Mouse (Mus musculus): ENCODE data around the gene Camk1g. TPM values are rescaled to one million over a fixed set of nuclear protein-coding genes. Genes with fewer than 3 reads are reported as not detected.

Camk1g gene
- polyA plus RNA-seq, 1 experiment from 2014 or later = 9.4 TPM

DNA sequence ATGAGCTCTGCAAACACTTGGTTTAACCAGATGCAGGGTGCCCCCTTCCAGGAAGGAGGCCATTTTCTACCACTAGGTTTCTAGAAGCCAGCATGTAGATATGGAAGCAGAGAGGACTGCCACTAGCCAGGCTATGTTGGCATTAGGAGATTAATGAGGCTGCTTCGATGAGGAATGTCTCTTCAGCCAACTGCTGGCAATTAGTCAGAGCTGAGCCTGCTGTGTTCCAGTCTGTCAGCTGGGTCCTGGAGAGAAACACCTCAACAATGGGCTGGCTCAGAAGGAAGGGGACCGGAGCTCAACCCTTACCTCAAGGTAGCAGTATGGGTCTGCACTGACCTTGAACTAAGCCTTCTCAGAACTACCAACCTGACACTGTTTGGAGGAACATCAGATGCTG is 17.1 kb upstream of the Camk1g start:
- H3K4me2 ChIP-seq (ENCODE audit: low read length) = no peak overlapping the region
- no peaks in the 10 kb centered on the region; the same call in 1 of the 2 replicates for H3K27me3 ChIP-seq (ENCODE audit: control insufficient read depth, insufficient read depth, low read length)
- 44% methylated on average over 2 of the region's 2 CpGs for WGBS
- H3K9ac ChIP-seq (ENCODE audit: low read length) = no peak overlapping the region
- no peak for ATAC-seq (ENCODE audit: insufficient number of reproducible peaks, insufficient read depth, low FRiP score, low read depth)
- no peaks in the 10 kb centered on the region for H3K9me3 ChIP-seq (ENCODE audit: control insufficient read depth, low read length)
- peaks cover 36 to 37% of the 10 kb centered on the region in 2 experiments for H3K4me1 ChIP-seq (ENCODE audit: control insufficient read depth in 2 of 2, insufficient read depth in 2 of 2, low read length in 2 of 2)
- H3K36me3 ChIP-seq (ENCODE audit: control insufficient read depth, insufficient read depth, low read length) = no peaks in the 10 kb centered on the region
- H3K4me3 ChIP-seq (ENCODE audit: control insufficient read depth in 1 of 2, insufficient read depth in 1 of 2, low read depth in 1 of 2, low read length in 2 of 2) = no peak overlapping the region
- no peak overlapping the region for H3K27ac ChIP-seq (replicated peaks in 1 of 2; ENCODE audit: control insufficient read depth in 1 of 2, insufficient read depth in 1 of 2, low read depth in 2 of 2, low read length in 2 of 2)

DNA sequence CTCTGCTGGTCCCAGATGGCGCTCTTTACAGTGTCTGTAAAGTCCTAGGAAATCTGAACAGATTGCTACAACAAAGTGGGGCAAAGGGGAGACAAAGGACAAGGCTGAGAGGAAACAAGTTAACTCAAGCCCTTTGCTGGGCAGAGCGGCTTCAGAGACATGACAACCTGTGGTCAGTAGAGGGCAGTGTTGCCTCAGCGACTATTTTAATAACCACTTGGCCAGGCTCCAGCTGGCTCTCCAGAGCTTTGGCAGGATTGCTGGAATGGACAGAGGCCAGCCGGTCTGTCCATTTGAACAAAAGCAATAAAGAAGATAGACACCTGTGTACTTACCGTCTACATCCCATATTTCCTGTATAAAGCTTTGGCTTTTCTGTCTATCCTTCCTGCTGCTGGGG is 16.0 kb upstream of the Camk1g start:
- peaks cover 43 to 47% of the 10 kb centered on the region in 2 experiments for H3K4me1 ChIP-seq (ENCODE audit: control insufficient read depth in 2 of 2, insufficient read depth in 2 of 2, low read length in 2 of 2)
- no peak overlapping the region for H3K4me3 ChIP-seq (ENCODE audit: control insufficient read depth in 1 of 2, insufficient read depth in 1 of 2, low read depth in 1 of 2, low read length in 2 of 2)
- H3K36me3 ChIP-seq (ENCODE audit: control insufficient read depth, insufficient read depth, low read length) = no peaks in the 10 kb centered on the region
- H3K4me2 ChIP-seq (ENCODE audit: low read length) = 0 out of 2 replicates have a peak overlapping the region, but pooled peaks have one; percentile 19
- H3K27me3 ChIP-seq (ENCODE audit: control insufficient read depth, insufficient read depth, low read length) = no peaks in the 10 kb centered on the region
- no peaks in the 10 kb centered on the region for H3K9me3 ChIP-seq (ENCODE audit: control insufficient read depth, low read length)
- no peak for ATAC-seq (ENCODE audit: insufficient number of reproducible peaks, insufficient read depth, low FRiP score, low read depth)
- H3K9ac ChIP-seq (ENCODE audit: low read length) = no peak overlapping the region
- WGBS = under 1% methylated on average over 5 of the region's 5 CpGs
- H3K27ac ChIP-seq (replicated peaks in 1 of 2; ENCODE audit: control insufficient read depth in 1 of 2, insufficient read depth in 1 of 2, low read depth in 2 of 2, low read length in 2 of 2) = no peak overlapping the region

DNA sequence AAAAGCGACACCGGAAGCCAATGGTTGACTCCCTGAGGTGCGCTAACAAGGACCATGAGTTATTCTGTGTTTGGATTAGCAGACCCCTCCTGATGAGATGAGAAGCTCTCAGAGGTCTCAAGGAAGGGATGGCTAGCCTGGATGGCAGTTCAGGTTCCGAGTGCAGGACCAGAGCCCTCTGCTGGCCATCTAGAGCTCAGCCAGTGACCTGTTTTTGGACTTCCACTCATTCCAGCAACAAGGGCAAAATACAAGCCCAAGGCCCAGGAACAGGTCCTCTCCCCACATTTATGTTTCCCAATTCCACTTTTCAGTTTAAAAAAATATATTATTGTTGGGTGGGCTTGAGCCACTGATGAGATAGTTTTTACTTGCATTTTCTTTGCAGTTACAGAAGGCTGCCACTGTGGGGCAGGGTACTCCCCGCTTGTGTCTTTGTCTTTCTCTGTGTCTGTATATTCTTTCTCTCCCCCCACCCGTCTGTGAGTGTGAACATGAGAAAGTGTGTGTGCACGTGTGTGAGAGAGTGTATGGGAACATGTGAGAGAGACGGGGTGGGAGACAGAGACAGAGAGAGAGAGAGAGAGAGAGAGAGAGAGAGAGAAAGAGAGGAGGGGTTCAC is 12.9 kb upstream of the Camk1g start:
- H3K27ac ChIP-seq (replicated peaks in 1 of 2; ENCODE audit: control insufficient read depth in 1 of 2, insufficient read depth in 1 of 2, low read depth in 2 of 2, low read length in 2 of 2) = peak overlapping the region; percentile 58 to 69
- H3K4me1 ChIP-seq (ENCODE audit: control insufficient read depth in 2 of 2, insufficient read depth in 2 of 2, low read length in 2 of 2) = peaks cover 19 to 21% of the 10 kb centered on the region in 2 experiments
- ATAC-seq (ENCODE audit: insufficient number of reproducible peaks, insufficient read depth, low FRiP score, low read depth) = peak; percentile 59; the same call in 1 of the 2 replicates
- H3K9me3 ChIP-seq (ENCODE audit: control insufficient read depth, low read length) = no peaks in the 10 kb centered on the region
- H3K36me3 ChIP-seq (ENCODE audit: control insufficient read depth, insufficient read depth, low read length) = no peaks in the 10 kb centered on the region
- no peaks in the 10 kb centered on the region for H3K27me3 ChIP-seq (ENCODE audit: control insufficient read depth, insufficient read depth, low read length)
- peak overlapping the region; percentile 32 to 46 for H3K4me3 ChIP-seq (ENCODE audit: control insufficient read depth in 1 of 2, insufficient read depth in 1 of 2, low read depth in 1 of 2, low read length in 2 of 2)
- peak overlapping the region; percentile 48 for H3K9ac ChIP-seq (ENCODE audit: low read length)
- WGBS = 3% methylated on average over 8 of the region's 8 CpGs
- peak overlapping the region; percentile 68 for H3K4me2 ChIP-seq (ENCODE audit: low read length)

DNA sequence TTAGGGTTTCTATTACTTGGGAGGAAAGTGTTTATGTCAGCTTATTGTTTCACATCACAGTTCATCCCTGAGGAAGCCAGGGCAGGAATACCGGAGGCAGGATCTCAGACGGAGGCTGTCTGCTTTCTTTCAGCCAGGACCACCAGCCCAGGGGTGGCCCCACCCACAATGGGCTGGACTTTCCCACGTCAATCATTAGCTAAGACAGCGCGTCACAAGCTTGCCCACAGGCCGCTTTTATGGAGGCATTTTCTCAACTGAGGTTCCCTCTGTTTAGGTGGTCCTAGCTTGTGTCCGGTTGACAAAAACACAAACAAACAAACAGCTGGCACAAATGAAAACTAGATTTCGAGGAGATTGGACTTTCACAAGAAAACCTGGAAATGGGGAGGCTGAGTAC is 12.3 kb upstream of the Camk1g start:
- H3K4me2 ChIP-seq (ENCODE audit: low read length) = peak overlapping the region; percentile 68
- peak overlapping the region; percentile 35 for H3K9ac ChIP-seq (ENCODE audit: low read length)
- peak; percentile 80 for ATAC-seq (ENCODE audit: insufficient number of reproducible peaks, insufficient read depth, low FRiP score, low read depth)

DNA sequence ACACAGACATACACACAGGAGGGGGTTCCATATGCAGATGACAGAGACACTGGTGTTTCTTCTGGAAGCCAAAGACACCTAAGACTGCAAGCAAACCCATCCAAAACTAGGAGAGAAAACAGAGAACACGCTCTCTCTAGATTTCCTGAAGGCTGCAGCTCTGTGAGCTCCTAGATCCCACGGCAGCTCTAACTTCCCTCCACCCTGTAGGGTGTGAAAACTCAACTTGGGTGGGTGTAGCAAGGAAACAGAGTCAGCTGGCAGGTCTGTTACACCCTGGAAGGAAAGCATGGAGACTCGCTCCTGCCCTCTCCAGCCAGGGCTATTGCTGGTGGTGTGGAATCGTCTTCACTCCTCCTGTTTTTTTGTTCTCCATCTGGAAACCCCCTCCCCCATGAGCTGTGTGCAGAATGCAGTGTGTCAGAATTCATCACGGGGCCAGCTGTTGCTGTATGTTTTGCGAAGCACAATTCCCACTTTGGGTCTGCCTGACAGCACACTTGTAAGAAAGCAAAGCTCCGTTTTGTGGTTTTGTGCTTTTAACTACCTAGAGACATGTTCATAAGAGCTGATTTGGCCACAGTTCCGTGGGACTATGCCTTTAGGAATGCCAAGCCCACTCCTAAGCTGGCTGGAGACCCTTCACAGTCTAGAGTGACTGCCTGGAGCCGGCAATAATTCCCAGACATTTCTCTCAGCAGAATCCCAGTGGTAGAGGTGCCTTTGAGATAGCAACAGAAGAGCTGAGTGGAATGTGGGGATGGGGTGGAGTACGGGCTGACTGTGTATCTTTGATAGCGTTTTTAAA is 11.7 kb upstream of the Camk1g start:
- Histone ChIP-seq H3K4me1 (ENCODE audit: control insufficient read depth in 2 of 2, insufficient read depth in 2 of 2, low read length in 2 of 2) (peaks cover 17 to 19% of the 10 kb centered on the region in 2 experiments), H3K27me3 (ENCODE audit: control insufficient read depth, insufficient read depth, low read length) (no peaks in the 10 kb centered on the region), H3K4me3 (ENCODE audit: control insufficient read depth in 1 of 2, insufficient read depth in 1 of 2, low read depth in 1 of 2, low read length in 2 of 2) (peak overlapping the region in 1 of 2 experiments; percentile 32; a peak in 2 of 4 replicates), H3K27ac (replicated peaks in 1 of 2; ENCODE audit: control insufficient read depth in 1 of 2, insufficient read depth in 1 of 2, low read depth in 2 of 2, low read length in 2 of 2) (peak overlapping the region; percentile 58 to 69), H3K9ac (ENCODE audit: low read length) (peak overlapping the region; percentile 35; the same call in 1 of the 2 replicates), H3K4me2 (ENCODE audit: low read length) (peak overlapping the region; percentile 68), H3K36me3 (ENCODE audit: control insufficient read depth, insufficient read depth, low read length) (no peaks in the 10 kb centered on the region), H3K9me3 (ENCODE audit: control insufficient read depth, low read length) (no peaks in the 10 kb centered on the region)
- 22% methylated on average over 11 of the region's 11 CpGs for WGBS
- ATAC-seq (ENCODE audit: insufficient number of reproducible peaks, insufficient read depth, low FRiP score, low read depth) = peak; percentile 16; the same call in 1 of the 2 replicates

More for the DNA sequence above, 12.3 kb upstream of the Camk1g start:
- Histone ChIP-seq H3K36me3 (ENCODE audit: control insufficient read depth, insufficient read depth, low read length) (no peaks in the 10 kb centered on the region), H3K27ac (replicated peaks in 1 of 2; ENCODE audit: control insufficient read depth in 1 of 2, insufficient read depth in 1 of 2, low read depth in 2 of 2, low read length in 2 of 2) (peak overlapping the region; percentile 58 to 69), H3K4me3 (ENCODE audit: control insufficient read depth in 1 of 2, insufficient read depth in 1 of 2, low read depth in 1 of 2, low read length in 2 of 2) (peak overlapping the region; percentile 32 to 46), H3K4me1 (ENCODE audit: control insufficient read depth in 2 of 2, insufficient read depth in 2 of 2, low read length in 2 of 2) (peaks cover 19 to 21% of the 10 kb centered on the region in 2 experiments), H3K9me3 (ENCODE audit: control insufficient read depth, low read length) (no peaks in the 10 kb centered on the region), H3K27me3 (ENCODE audit: control insufficient read depth, insufficient read depth, low read length) (no peaks in the 10 kb centered on the region)
- WGBS = 2% methylated on average over 8 of the region's 8 CpGs

DNA sequence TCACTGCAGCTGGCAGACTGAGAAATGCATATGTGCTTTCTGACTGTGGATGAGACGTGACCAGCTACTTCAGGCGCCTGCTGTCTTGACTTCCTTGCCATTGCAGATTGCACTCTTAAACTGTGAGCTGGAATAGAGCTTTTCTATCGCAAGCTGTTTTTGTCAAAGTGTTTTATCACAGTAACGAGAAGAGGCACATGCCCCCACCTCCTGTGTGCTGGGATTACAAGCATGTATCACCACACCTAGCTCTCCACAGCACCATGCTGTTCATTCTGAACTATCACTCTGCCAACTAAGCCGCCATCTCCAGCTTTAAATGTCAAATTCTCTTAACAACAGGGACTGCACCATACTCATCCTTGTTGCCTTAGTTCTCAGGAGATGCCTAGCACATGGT is 10.8 kb upstream of the Camk1g start:
- H3K4me3 ChIP-seq (ENCODE audit: control insufficient read depth in 1 of 2, insufficient read depth in 1 of 2, low read depth in 1 of 2, low read length in 2 of 2) = no peak overlapping the region
- H3K9ac ChIP-seq (ENCODE audit: low read length) = no peak overlapping the region
- H3K9me3 ChIP-seq (ENCODE audit: control insufficient read depth, low read length) = no peaks in the 10 kb centered on the region
- no peak overlapping the region for H3K27ac ChIP-seq (replicated peaks in 1 of 2; ENCODE audit: control insufficient read depth in 1 of 2, insufficient read depth in 1 of 2, low read depth in 2 of 2, low read length in 2 of 2)
- H3K4me2 ChIP-seq (ENCODE audit: low read length) = no peak overlapping the region
- H3K36me3 ChIP-seq (ENCODE audit: control insufficient read depth, insufficient read depth, low read length) = no peaks in the 10 kb centered on the region
- no peaks in the 10 kb centered on the region for H3K27me3 ChIP-seq (ENCODE audit: control insufficient read depth, insufficient read depth, low read length)
- WGBS = 84% methylated on average over 5 of the region's 5 CpGs
- ATAC-seq (ENCODE audit: insufficient number of reproducible peaks, insufficient read depth, low FRiP score, low read depth) = no peak
- H3K4me1 ChIP-seq (ENCODE audit: control insufficient read depth in 2 of 2, insufficient read depth in 2 of 2, low read length in 2 of 2) = peaks cover 16 to 22% of the 10 kb centered on the region in 2 experiments

DNA sequence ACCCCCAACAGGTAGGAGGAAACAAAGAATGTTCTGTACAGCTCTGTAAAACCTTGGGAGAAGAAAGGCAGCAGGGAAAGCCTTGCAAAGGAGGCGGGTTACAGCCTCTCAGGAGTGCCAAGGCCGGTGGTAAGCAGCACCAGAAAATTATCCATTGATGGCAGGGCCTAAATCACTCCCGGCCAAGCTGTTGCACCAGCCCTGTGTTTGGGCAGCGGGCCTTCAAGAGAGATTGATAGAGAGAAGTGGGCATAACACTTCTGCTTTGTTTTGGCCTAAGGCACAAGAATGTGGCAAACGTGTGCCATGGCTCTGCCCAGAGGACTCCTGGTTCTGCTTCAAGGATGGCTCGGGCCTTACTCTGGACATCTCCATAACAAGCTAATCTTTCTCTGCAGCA is 9.5 kb upstream of the Camk1g start:
- Histone ChIP-seq H3K4me2 (ENCODE audit: low read length) (no peak overlapping the region), H3K4me3 (ENCODE audit: control insufficient read depth in 1 of 2, insufficient read depth in 1 of 2, low read depth in 1 of 2, low read length in 2 of 2) (no peak overlapping the region), H3K27ac (replicated peaks in 1 of 2; ENCODE audit: control insufficient read depth in 1 of 2, insufficient read depth in 1 of 2, low read depth in 2 of 2, low read length in 2 of 2) (no peak overlapping the region), H3K9me3 (ENCODE audit: control insufficient read depth, low read length) (no peaks in the 10 kb centered on the region), H3K27me3 (ENCODE audit: control insufficient read depth, insufficient read depth, low read length) (no peaks in the 10 kb centered on the region), H3K9ac (ENCODE audit: low read length) (no peak overlapping the region), H3K4me1 (ENCODE audit: control insufficient read depth in 2 of 2, insufficient read depth in 2 of 2, low read length in 2 of 2) (peaks cover 16 to 22% of the 10 kb centered on the region in 2 experiments), H3K36me3 (ENCODE audit: control insufficient read depth, insufficient read depth, low read length) (no peaks in the 10 kb centered on the region)
- 73% methylated on average over 6 of the region's 6 CpGs for WGBS
- ATAC-seq (ENCODE audit: insufficient number of reproducible peaks, insufficient read depth, low FRiP score, low read depth) = no peak
